Mouse (Mus musculus) left cerebral cortex, adult 18-20 months (tissue): Measurements from ENCODE around the gene Cd300lf. TPM values are rescaled to one million over a fixed set of nuclear protein-coding genes. Genes with fewer than 3 reads are reported as not detected.

Experiments used
- DNase-seq, 2 experiments: peaks; one replicate each; pipeline ENCODE4 v3.0.0; 2021 to 2022; ENCODE audit warnings: low spot score in 2 of 2, mixed read lengths in 1 of 2
- total RNA-seq, 2 experiments: library from RNA; stranded (reverse); gene quantifications; 2 replicates each; pipeline ENCODE4 v1.2.3; 2021

Cd300lf gene
- total RNA-seq, 2 experiments from 2014 or later, result 0.30 to 0.42 TPM

DNA sequence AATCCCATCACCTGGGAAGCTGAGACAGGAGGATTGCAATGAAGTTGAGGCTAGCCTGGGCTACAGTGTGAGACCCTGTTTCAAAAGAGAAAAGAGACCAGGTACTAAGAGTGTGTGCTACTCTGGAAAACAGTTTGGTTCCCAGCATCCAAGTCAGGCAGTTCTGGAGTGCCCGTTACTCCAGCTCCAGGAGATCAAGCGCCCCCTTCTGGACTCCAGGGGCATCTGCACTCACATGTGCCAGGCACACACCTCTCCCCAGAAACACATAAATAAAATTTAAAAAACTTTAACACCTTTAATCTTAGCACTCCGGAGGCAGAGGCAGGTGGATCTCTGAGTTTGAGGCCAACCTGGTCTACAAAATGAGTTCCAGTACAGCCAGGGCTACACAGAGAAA, 52.4 kb downstream of the Cd300lf start:
- DNase-seq, result no peak

DNA sequence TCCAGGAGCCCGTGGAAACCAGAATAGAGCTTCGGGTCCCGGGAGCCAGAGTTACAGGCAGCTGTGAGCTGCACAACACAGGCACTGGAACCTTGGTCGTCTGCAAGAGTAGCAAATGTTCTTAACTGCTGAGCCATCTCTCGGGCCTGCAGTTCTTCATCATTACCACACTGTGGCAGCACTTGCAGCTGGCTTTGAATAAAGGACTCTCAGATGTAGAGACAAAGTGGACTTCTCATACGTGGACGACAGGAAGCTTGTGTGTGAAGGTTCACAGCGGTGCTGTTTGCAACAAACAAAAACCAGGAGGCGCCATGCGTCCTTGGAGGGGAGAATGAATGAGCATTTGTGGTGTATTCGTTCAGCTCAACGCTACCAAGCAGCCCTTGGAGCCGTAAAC, 52.9 kb downstream of the Cd300lf start:
- DNase-seq, result peak; percentile 35 to 51

DNA sequence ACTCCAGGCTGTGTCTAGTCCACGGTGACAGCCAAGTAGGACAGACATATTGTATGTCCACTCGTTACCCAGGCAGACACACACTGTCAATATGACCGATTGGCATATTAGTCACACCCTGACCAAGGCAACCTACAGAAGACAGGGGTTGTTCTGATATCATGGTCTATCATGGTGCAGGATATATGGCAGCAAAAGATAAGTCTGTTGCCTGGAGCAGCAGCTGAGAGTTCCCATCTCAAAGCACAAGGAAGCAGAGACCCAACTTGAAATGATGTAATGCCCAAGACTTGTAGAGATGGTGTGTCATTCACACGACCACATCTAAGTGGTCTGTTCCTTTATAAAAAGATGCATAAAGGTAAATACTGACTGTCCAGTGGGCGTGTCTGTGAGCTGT, 55.1 kb downstream of the Cd300lf start:
- DNase-seq, result no peak

DNA sequence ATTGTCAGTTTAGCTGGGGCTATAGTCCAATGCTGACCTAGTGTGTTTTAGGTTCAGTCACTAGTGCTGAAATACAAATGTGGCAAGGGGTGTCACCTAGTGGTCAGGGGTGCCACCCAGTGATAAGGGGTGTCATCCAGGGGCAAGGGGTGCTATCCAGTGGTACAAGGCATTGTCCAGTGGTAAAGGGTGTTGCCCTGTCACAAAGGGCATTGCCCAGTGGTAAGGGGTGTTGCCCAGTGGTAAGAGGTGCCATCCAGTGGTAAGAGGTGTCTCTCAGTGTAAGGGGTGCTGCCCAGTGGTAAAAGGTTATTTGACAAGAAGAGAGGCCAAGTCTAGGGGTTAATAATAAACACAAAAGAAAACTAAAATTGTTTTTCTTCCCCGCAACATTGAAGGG, 56.4 kb downstream of the Cd300lf start:
- DNase-seq, result no peak

DNA sequence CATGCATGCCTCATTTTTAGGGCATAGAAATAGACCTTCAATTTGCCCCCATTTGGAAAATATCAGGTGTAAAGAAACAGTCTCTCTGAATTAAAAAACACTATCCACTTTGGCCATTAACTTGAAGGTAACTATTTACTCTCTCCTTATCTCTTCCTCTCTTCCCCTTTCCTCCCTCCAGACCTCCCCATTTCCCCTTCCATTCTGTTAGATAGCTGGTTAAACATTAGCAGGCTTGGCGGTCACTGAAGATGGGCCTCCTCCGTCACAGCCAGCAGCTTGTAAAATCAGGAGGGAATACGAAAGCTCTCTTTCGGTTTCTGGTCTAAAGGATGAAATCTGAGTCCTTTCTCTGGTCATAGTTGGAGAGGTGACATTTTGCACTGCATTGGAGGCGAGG, 57.9 kb downstream of the Cd300lf start:
- DNase-seq, result no peak

DNA sequence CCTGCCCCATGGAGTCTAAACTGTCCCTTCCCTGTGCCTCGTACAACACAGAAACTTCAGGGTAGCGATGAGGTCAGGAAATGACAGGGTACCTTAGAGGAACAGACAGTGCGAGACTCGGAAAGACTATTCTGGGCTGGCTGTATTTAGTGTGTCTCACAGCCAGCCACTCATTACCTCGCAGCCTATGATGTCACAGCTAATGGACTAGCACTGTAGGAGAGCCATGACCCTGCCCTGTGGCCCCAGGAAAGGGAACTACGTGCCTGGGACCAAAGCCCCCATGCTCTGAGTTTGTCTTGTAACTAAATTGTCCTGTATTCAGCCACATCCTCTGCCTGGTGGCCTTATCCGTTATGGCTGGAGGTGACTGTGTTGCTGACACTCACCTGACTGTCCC, 58.4 kb downstream of the Cd300lf start:
- no peak for DNase-seq

DNA sequence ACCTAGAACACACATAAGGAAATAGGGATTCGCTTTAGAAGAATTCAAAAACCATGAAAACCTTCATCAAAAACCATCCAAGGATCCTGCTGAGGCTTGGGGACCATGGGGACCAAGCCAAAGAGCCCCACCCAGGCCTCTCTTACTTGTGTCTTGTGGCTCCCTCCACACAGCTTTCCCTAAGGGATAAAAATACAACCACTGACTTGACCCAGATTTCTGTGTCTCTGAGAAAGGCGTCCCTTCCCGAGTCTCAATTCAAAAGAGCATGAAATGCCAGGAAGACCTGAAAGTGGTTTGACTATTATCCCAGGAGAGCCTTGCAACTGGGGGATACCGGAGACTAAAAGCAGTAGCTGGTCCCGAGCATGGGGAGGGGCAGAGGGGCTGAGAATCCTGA, 60.8 kb downstream of the Cd300lf start:
- no peak for DNase-seq

DNA sequence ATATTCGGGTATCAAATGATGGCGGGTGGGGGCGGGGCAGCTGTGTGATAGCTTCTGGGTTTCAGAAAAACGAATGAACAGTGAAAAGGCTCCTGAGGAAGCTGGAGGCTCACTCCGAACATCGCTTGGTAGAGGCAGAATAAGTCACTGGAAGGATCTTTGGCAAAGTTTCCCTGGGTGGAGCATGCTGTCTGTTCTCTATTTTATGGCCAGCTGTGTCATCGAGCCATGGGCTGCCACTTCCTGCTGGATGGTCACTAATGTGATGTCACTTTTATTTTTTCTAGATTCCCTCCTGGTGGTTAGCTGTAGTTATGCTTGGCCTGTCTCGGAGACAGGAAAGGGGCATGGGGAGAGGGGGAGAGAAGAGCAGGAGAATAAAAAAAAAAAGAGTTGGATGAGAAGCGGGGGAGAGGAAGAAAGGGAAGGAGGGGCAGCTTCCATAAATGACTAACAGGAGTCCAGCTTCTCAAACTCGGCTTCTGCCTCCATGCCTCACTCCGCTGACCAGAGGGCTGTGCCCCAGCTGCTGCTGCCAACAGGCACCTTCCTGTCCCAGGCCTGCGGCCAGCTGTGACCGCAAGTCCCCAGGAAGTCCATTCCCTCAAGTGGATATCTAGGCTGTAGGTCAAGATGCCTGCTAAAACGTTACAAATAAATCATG, 62.0 kb downstream of the Cd300lf start:
- DNase-seq, result no peak

DNA sequence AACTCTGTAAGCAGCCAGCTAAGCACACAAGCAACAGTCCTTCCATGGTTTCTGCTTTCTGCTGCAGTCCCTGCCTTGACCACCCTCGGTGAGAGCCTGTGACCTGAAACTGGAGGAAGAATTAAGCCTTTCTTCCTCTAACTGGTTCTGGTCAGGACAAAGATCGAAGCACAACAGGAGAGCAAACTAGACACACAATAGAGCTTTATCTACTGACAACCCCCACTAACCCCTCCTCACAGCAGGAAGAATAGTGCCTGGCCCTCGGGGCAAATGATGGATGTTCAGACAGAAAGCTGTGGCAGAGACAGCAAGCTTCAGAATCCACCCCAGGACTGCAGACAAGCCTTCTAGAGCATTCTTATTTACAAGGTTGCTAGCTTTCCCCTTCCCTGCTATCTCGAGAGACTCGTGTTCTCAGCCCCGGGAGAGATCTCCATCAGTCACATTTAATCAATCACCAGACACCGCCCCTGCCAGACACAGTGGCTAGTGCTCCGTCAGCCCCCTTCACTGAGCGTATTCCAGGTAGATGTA, 62.7 kb downstream of the Cd300lf start:
- no peak for DNase-seq

DNA sequence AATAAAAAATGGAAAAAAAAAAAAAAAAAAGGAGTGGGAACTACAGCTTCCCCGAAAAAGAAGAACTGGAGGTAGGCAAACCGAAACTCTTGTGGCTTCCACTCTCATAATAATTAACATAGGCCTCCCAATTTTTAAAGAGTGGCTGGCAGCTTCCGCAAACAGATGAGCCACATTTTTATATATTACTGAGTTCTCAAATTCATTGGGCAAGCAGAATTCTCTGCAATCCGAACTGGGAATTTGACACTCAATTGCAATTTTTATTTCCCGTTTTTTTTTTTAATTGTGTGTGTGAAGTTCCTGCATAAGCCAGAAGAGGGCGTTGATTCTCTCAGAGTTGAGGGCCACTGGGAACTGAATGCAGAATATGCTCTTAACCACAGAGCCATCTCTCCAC, 67.0 kb downstream of the Cd300lf start:
- DNase-seq, result no peak

Other genes starting within 250 kb of the Cd300lf start
- gene Cd300a, start 244.0 kb downstream of the Cd300lf start, total RNA-seq, result under 1 TPM; 0.65 to 0.80 TPM
- not detected for gene Cd300lb, start 199.6 kb downstream of the Cd300lf start, total RNA-seq
- gene Cd300c, start 164.8 kb downstream of the Cd300lf start, total RNA-seq, result not detected
- gene Cd300ld, start 144.1 kb downstream of the Cd300lf start, total RNA-seq, result under 1 TPM in 1 of 2 experiments, not detected in 1; 0.12 TPM
- 1 to 10 TPM; 3.3 to 3.7 TPM for gene Cd300c2, start 132.1 kb downstream of the Cd300lf start, total RNA-seq
- gene Cd300ld2, start 117.8 kb downstream of the Cd300lf start, total RNA-seq, result not detected
- gene Cd300ld4, start 107.0 kb downstream of the Cd300lf start, total RNA-seq, result not detected
- gene Cd300ld5, start 96.2 kb downstream of the Cd300lf start, total RNA-seq, result under 1 TPM; 0.60 to 0.82 TPM
- gene Cd300ld3, start 85.6 kb downstream of the Cd300lf start, total RNA-seq, result under 1 TPM; 0.60 to 0.82 TPM
- not detected for gene Cd300e, start 71.8 kb downstream of the Cd300lf start, total RNA-seq
- gene Rab37, start 42.6 kb downstream of the Cd300lf start, total RNA-seq, result 1 to 10 TPM; 3.3 to 3.8 TPM
- gene Slc9a3r1, start 29.3 kb upstream of the Cd300lf start, total RNA-seq, result 10 to 100 TPM; 60.9 to 68.1 TPM
- 10 to 100 TPM; 14.9 to 16.2 TPM for gene Tmem104, start 53.5 kb upstream of the Cd300lf start, total RNA-seq
- gene Nat9, start 53.9 kb upstream of the Cd300lf start, total RNA-seq, result 10 to 100 TPM; 24.3 to 30.5 TPM
- 10 to 100 TPM; 33.8 to 35.7 TPM for gene Grin2c, start 133.3 kb upstream of the Cd300lf start, total RNA-seq
- 10 to 100 TPM; 13.1 to 18.1 TPM for gene Fdxr, start 143.1 kb upstream of the Cd300lf start, total RNA-seq
- 10 to 100 TPM; 14.6 to 15.5 TPM for gene Fads6, start 163.7 kb upstream of the Cd300lf start, total RNA-seq
- 1 to 10 TPM in 1 of 2 experiments, under 1 TPM in 1; 0.74 to 2.1 TPM for gene Otop2, start 173.2 kb upstream of the Cd300lf start, total RNA-seq
- under 1 TPM; 0.26 to 0.52 TPM for gene Ush1g, start 188.0 kb upstream of the Cd300lf start, total RNA-seq
- under 1 TPM in 1 of 2 experiments, not detected in 1; 0.14 TPM for gene Otop3, start 200.7 kb upstream of the Cd300lf start, total RNA-seq
- 100 to 1,000 TPM; 111 to 114 TPM for gene Hid1, start 233.8 kb upstream of the Cd300lf start, total RNA-seq
- gene Cdr2l, start 247.9 kb upstream of the Cd300lf start, total RNA-seq, result 10 to 100 TPM; 26.8 to 29.3 TPM